Mouse (Mus musculus): Measurements from ENCODE around the gene Rps10. TPM values are rescaled to one million over a fixed set of nuclear protein-coding genes. Genes with fewer than 3 reads are reported as not detected.

Gene Rps10
- polyA plus RNA-seq (2012; ENCODE audit: insufficient read depth, insufficient read length, low replicate concordance, missing spikeins) = 934 TPM in 1 of 2 replicates, not detected in the other

- peaks cover 32% of the 10 kb centered on the region for H3K4me1 ChIP-seq (ENCODE audit: control insufficient read depth, insufficient read depth, low read length)
- WGBS = 55% methylated on average over 18 of the region's 18 CpGs
- TF ChIP-seq CTCF (IDR thresholded peaks at IDR 0.05; ENCODE audit: insufficient read depth, low read depth, low read length) (no peak), POLR2A (IDR thresholded peaks at IDR 0.05; ENCODE audit: insufficient read depth, low read depth, low read length) (no peak)
- peak within 1 kb of the TSS; percentile 56; the same call in 1 of the 2 replicates for H3K27ac ChIP-seq (ENCODE audit: insufficient read depth, low read depth, low read length)
- peak within 1 kb of the TSS; percentile 64; the same call in 1 of the 2 replicates for H3K4me3 ChIP-seq (ENCODE audit: insufficient read depth, low read depth, low read length)
Observed at GRCm38 (mm10) chr17:27636132-27637020, at the start of gene Rps10. Rps10 (minus strand) TSS chr17:27636669.

DNA sequence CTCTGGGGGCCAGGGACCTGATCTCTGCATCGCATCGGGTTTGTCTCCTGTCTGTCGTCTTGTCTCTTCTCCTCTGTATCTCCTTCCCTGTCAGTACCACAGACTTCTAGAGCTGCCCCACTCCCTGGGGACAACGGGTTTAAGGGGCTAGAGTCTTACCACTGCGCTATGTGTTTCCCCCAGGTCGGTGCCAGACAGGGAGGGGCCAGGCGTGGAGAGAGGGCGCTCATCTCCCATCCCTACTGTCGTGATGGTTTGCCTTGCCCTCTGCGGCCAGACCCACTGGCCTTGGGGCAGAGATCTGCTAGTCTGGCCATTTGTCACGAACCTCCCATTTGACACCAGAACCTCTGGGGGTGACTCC, 49.1 kb upstream of the Rps10 start:
- Histone ChIP-seq H3K27ac (ENCODE audit: insufficient read depth, low read depth, low read length) (peak overlapping the region; percentile 92), H3K4me3 (ENCODE audit: insufficient read depth, low read depth, low read length) (peak overlapping the region; percentile 61), H3K4me1 (ENCODE audit: control insufficient read depth, insufficient read depth, low read length) (peaks cover 68% of the 10 kb centered on the region)
- 3% methylated on average over 11 of the region's 11 CpGs for WGBS
- TF ChIP-seq POLR2A (IDR thresholded peaks at IDR 0.05; ENCODE audit: insufficient read depth, low read depth, low read length) (no peak), CTCF (IDR thresholded peaks at IDR 0.05; ENCODE audit: insufficient read depth, low read depth, low read length) (no peak)

GRCm38 (mm10) chr17:27684886-27685549, 48.5 kb upstream of the Rps10 start:
- peak; percentile 45; the same call in 1 of the 2 replicates for TF ChIP-seq POLR2A (IDR thresholded peaks at IDR 0.05; ENCODE audit: insufficient read depth, low read depth, low read length)
- peak; percentile 39; the same call in 1 of the 2 replicates for TF ChIP-seq CTCF (IDR thresholded peaks at IDR 0.05; ENCODE audit: insufficient read depth, low read depth, low read length)
- under 1% methylated on average over 44 of the region's 53 CpGs for WGBS
- Histone ChIP-seq H3K4me3 (ENCODE audit: insufficient read depth, low read depth, low read length) (peak overlapping the region; percentile 61), H3K27ac (ENCODE audit: insufficient read depth, low read depth, low read length) (peak overlapping the region; percentile 92), H3K4me1 (ENCODE audit: control insufficient read depth, insufficient read depth, low read length) (peaks cover 68% of the 10 kb centered on the region)

- WGBS = 19% methylated on average over 11 of the region's 11 CpGs
- H3K4me3 ChIP-seq (ENCODE audit: insufficient read depth, low read depth, low read length) = no peak overlapping the region
- TF ChIP-seq POLR2A (IDR thresholded peaks at IDR 0.05; ENCODE audit: insufficient read depth, low read depth, low read length) (no peak), CTCF (IDR thresholded peaks at IDR 0.05; ENCODE audit: insufficient read depth, low read depth, low read length) (no peak)
- H3K27ac ChIP-seq (ENCODE audit: insufficient read depth, low read depth, low read length) = peak overlapping the region; percentile 82
- H3K4me1 ChIP-seq (ENCODE audit: control insufficient read depth, insufficient read depth, low read length) = peaks cover 67% of the 10 kb centered on the region
Observed at GRCm38 (mm10) chr17:27678924-27679813, 42.7 kb upstream of the Rps10 start.

DNA sequence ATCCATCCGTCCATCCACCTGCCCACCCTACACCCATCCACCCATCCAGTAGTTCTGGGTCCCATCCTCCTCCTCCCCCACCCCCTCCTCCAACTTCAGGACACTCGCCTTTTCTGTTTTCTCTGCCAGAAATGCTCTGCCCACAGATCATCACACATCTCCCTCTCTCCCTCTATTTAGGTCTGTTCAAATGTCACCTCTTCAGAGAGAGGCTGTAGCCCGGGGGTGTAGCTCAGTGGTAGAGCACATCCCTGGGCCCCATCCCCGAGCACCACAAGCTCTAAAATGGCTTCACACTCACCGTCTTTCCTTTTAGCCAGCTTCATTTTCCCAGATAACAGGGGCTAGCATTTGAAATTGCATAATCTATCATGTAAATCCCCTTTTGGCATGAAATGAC, 41.3 kb upstream of the Rps10 start:
- Histone ChIP-seq H3K4me1 (ENCODE audit: control insufficient read depth, insufficient read depth, low read length) (peaks cover 56% of the 10 kb centered on the region), H3K27ac (ENCODE audit: insufficient read depth, low read depth, low read length) (peak overlapping the region; percentile 18; the same call in 1 of the 2 replicates), H3K4me3 (ENCODE audit: insufficient read depth, low read depth, low read length) (no peak overlapping the region)
- TF ChIP-seq CTCF (IDR thresholded peaks at IDR 0.05; ENCODE audit: insufficient read depth, low read depth, low read length) (no peak), POLR2A (IDR thresholded peaks at IDR 0.05; ENCODE audit: insufficient read depth, low read depth, low read length) (no peak)
- whole genome bisulfite sequencing = 43% methylated on average over 5 of the region's 5 CpGs

DNA sequence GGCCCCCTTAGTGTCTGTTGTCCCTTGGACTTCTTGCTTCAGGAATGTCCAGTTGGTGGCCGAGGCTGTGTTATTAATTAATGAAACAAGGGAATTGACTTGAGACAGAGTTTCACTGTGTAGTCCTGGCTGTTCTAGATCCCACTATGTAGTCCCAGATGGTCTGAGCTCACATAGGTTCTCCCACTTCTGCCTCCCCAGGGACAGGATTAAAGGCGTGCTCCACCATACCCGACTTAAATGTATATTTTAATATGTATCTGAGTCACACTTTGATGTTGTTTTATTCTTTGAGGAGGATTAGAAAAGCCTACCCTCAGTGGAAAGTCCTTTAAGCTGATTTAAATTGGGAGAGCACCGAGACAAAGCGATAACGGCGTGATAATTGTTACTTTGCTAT, 39.8 kb upstream of the Rps10 start:
- peak overlapping the region; percentile 59; the same call in 1 of the 2 replicates for H3K27ac ChIP-seq (ENCODE audit: insufficient read depth, low read depth, low read length)
- H3K4me3 ChIP-seq (ENCODE audit: insufficient read depth, low read depth, low read length) = no peak overlapping the region
- peaks cover 48% of the 10 kb centered on the region for H3K4me1 ChIP-seq (ENCODE audit: control insufficient read depth, insufficient read depth, low read length)
- no peak for TF ChIP-seq CTCF (IDR thresholded peaks at IDR 0.05; ENCODE audit: insufficient read depth, low read depth, low read length)
- no peak for TF ChIP-seq POLR2A (IDR thresholded peaks at IDR 0.05; ENCODE audit: insufficient read depth, low read depth, low read length)
- WGBS = 26% methylated on average over 7 of the region's 7 CpGs

DNA sequence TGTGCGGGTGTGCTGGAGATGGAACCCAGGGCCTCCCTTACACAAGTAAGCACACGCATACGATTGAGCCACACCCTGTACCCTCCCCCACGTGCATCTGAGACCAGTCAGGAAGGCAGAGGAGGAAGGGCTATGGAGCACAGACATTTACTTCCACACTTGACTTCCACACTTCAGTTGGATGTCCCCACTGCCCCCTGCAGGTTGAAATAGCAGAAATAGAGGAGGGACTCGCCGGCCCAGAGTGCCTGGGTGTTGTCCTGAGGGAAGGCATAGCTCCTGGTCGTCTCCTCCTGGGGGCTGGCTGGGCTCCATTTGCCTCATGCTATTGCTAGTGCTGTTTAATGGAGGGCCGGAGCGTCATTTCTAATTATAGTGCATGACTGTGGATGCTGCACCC, 39.0 kb upstream of the Rps10 start:
- peaks cover 47% of the 10 kb centered on the region for H3K4me1 ChIP-seq (ENCODE audit: control insufficient read depth, insufficient read depth, low read length)
- WGBS = 34% methylated on average over 9 of the region's 9 CpGs
- TF ChIP-seq CTCF (IDR thresholded peaks at IDR 0.05; ENCODE audit: insufficient read depth, low read depth, low read length) (no peak), POLR2A (IDR thresholded peaks at IDR 0.05; ENCODE audit: insufficient read depth, low read depth, low read length) (no peak)
- H3K4me3 ChIP-seq (ENCODE audit: insufficient read depth, low read depth, low read length) = no peak overlapping the region
- peak overlapping the region; percentile 59 for H3K27ac ChIP-seq (ENCODE audit: insufficient read depth, low read depth, low read length)

- Histone ChIP-seq H3K4me3 (ENCODE audit: insufficient read depth, low read depth, low read length) (no peak overlapping the region), H3K4me1 (ENCODE audit: control insufficient read depth, insufficient read depth, low read length) (peaks cover 36% of the 10 kb centered on the region), H3K27ac (ENCODE audit: insufficient read depth, low read depth, low read length) (peak overlapping the region; percentile 47; the same call in 1 of the 2 replicates)
- TF ChIP-seq POLR2A (IDR thresholded peaks at IDR 0.05; ENCODE audit: insufficient read depth, low read depth, low read length) (no peak), CTCF (IDR thresholded peaks at IDR 0.05; ENCODE audit: insufficient read depth, low read depth, low read length) (no peak)
- WGBS = 29% methylated on average over 7 of the region's 7 CpGs
Observed at GRCm38 (mm10) chr17:27673945-27674344, 37.5 kb upstream of the Rps10 start.

All from olfactory bulb, adult 2 months (tissue).